In the genomic region with DNA sequence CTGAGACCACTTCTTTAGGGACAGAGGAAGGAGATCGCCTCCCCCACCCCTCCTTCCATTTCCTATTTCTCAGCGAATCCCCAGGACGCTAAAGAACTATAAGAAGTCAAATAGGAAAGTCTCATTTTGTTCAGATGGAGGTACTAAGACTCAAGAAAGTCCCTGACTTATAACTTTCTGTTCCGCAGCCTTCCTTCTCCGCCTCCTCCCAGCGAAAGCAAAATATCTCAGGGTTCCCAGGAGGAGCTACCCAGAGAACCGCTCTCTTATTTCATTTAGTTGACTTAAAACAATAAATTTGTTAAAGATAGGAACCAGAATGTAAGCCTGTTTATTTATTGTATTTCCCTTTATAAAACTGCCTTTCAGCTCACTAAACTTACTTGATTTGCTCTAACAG, we compare ENCODE assay signal across 15 mouse cellular contexts. TPM values are rescaled to one million over a fixed set of nuclear protein-coding genes. Genes with fewer than 3 reads are reported as not detected.
"Had no signal": no experiment of that assay in that cellular context is flagged by ENCODE, and none has a peak within 500 bp of the region (broad histone marks: within the 10 kb centered on the region; RNA-seq: fewer than 3 reads in every experiment).

No protein-coding gene starts in this region.

- H3K4me2 ChIP-seq: intestine, embryonic 15.5 days; limb, embryonic 13.5 days; neural tube, embryonic 13.5 days had no signal

- H3K27ac ChIP-seq: intestine, embryonic 15.5 days; limb, embryonic 13.5 days; liver, embryonic 14.5 days; midbrain, embryonic 10.5 days; neural tube, embryonic 13.5 days had no signal

- H3K9me3 ChIP-seq: intestine, embryonic 15.5 days; limb, embryonic 13.5 days; midbrain, embryonic 10.5 days; neural tube, embryonic 13.5 days had no signal

- ATAC-seq: intestine, embryonic 15.5 days; midbrain, embryonic 16.5 days had no signal

- H3K9ac ChIP-seq: intestine, embryonic 15.5 days; limb, embryonic 13.5 days; liver, embryonic 14.5 days; neural tube, embryonic 13.5 days had no signal

- H3K27me3 ChIP-seq: intestine, embryonic 15.5 days; limb, embryonic 13.5 days; neural tube, embryonic 13.5 days had no signal

- H3K4me1 ChIP-seq: intestine, embryonic 15.5 days; limb, embryonic 13.5 days; midbrain, embryonic 10.5 days; neural tube, embryonic 13.5 days had no signal

- DNase-seq: kidney, adult 8-10 months; left cerebral cortex, postnatal 4 days; lung, adult 18-20 months; retina, postnatal 1 day; right cerebral cortex, postnatal 4 days; spleen, adult 18-20 months; thymus, adult 18-20 months; thymus, postnatal 14 days had no signal

- H3K36me3 ChIP-seq: intestine, embryonic 15.5 days; limb, embryonic 13.5 days; midbrain, embryonic 10.5 days; neural tube, embryonic 13.5 days had no signal

- H3K4me3 ChIP-seq: intestine, embryonic 15.5 days; limb, embryonic 13.5 days; midbrain, embryonic 10.5 days; neural tube, embryonic 13.5 days had no signal

RNA-seq across cellular contexts. Expression of a gene that starts 41.4 kb away (rescaled TPM):
- polyA plus RNA-seq: liver, adult 2 months; midbrain, embryonic 10.5 days; neural tube, embryonic 13.5 days had no signal
